Mouse (Mus musculus): ENCODE measurements around the gene Evi2a. TPM values are rescaled to one million over a fixed set of nuclear protein-coding genes. Genes with fewer than 3 reads are reported as not detected.

Gene Evi2a
- polyA plus RNA-seq, 1 experiment from 2014 or later = 2.8 TPM

DNA sequence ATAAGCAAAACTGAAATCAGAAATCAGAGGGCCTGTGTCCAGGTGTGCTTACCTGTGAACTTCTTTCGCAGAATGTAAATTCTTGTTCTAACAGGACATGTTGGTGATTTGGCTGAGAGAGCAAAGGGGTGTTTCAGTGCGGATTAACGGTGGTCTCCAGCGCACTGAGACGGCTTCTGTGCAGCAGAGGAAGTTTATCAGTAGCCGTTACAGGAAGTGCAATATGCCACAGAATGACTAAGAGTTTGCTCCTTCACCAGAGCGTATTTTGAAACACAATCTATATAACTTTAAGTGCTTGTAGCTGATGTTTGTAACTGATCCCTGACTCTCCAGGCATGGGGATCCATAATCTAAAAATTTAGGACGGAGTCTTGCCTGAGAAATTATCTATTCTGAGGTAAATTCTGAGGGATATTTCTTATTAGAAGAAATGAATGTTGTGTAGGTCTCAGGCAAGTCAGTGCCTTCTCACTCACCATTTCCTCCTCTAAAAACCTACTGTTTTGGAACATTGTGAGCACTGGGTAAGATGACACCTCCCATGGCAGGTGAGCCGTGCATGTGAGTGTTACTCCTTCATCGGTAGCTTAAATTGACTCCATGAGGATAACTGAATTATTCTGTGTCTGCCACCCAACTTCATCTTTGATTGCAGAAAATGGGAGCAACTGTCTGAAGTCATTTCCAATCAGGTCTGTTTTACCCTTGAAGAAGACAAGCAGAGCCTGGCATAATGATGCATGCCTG is 6.7 kb downstream of the Evi2a start, which contains the start of gene Evi2b:
Gene Evi2b, minus strand, starts transcription at position 203 of the 750 bp plus-strand sequence.
- Histone ChIP-seq H3K4me3 (no peak within 1 kb of the TSS), H3K4me1 (no peaks in the 10 kb centered on the region), H3K36me3 (0 out of 2 replicates have a peak, but pooled peaks cover 18% of the 10 kb centered on the region), H3K27me3 (no peaks in the 10 kb centered on the region), H3K9me3 (no peaks in the 10 kb centered on the region), H3K9ac (replicated peaks) (no peak within 1 kb of the TSS), H3K4me2 (replicated peaks) (no peak within 1 kb of the TSS), H3K27ac (replicated peaks) (no peak within 1 kb of the TSS)
- no peak for ATAC-seq (ENCODE audit: low FRiP score, low read depth)
- WGBS = 88% methylated on average over 10 of the region's 10 CpGs

DNA sequence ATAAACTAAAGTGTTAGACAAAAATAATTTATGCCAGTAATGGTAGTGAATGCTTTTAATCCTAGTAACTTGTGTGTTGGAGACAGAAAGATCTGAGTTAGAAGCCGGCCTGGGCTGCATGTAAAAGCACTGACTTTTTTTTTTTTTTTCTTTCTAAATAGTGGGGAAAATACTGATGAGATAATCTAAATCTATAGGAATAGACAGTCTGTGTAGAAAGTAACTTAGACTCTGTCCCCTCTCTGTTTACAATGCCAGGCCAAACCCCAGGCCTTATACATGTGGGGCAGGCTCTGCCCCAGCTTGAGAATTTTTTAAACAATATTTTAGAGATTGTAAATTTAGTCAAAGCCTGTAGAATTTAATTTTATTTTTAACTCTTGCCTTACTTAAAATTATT is 7.5 kb downstream of the Evi2a start:
- Histone ChIP-seq H3K4me1 (no peaks in the 10 kb centered on the region), H3K36me3 (0 out of 2 replicates have a peak, but pooled peaks cover 12% of the 10 kb centered on the region), H3K4me2 (replicated peaks) (no peak overlapping the region), H3K9ac (replicated peaks) (no peak overlapping the region), H3K27ac (replicated peaks) (no peak overlapping the region), H3K4me3 (no peak overlapping the region), H3K9me3 (no peaks in the 10 kb centered on the region), H3K27me3 (no peaks in the 10 kb centered on the region)
- no peak for ATAC-seq (ENCODE audit: low FRiP score, low read depth)
- WGBS = 86% methylated on average over 1 of the region's 1 CpGs

DNA sequence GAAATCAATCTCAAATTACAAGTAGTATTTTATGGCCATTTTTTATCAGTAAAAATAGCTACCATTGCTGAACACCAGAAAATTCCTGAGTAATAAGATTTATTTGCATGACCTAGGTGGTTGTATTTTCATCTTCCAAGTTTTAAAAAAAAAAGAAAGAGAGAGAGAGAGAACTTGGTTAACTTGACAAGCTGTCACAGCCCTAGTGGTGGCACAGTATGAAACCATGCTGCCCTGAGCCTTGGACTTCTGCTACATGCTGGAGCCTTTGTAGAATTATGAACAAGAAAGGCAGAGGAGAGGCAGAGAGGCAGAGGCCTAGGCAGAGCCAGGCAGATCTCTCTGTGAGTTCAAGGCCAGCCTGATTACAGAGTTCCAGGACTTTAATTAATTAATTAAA is 8.5 kb downstream of the Evi2a start:
- Histone ChIP-seq H3K36me3 (0 out of 2 replicates have a peak, but pooled peaks cover 6% of the 10 kb centered on the region), H3K27ac (replicated peaks) (no peak overlapping the region), H3K4me3 (no peak overlapping the region), H3K27me3 (no peaks in the 10 kb centered on the region), H3K4me2 (replicated peaks) (no peak overlapping the region), H3K9ac (replicated peaks) (no peak overlapping the region), H3K4me1 (no peaks in the 10 kb centered on the region), H3K9me3 (no peaks in the 10 kb centered on the region)
- ATAC-seq (ENCODE audit: low FRiP score, low read depth) = no peak

DNA sequence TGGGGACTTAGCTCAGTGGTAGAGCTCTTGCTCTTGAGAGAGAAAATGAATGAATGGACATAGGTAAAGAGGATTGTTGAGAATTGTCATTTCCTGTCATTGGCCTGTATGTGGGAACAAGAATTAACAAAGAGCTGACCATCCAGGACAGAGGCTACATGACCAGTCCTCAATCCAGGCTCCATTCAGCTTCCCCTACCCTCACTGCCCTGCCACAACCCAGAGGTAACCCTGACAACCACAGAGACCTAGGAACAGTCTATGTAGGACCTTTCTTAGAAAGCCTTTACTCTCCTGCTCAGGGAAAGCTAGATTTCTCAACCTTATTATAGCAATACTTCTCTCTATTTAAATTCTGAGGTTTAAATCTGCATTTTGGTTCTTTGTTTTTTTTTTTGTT is 9.6 kb downstream of the Evi2a start:
- Histone ChIP-seq H3K36me3 (0 out of 2 replicates have a peak, but pooled peaks cover 6% of the 10 kb centered on the region), H3K9me3 (no peaks in the 10 kb centered on the region), H3K4me2 (replicated peaks) (no peak overlapping the region), H3K27ac (replicated peaks) (no peak overlapping the region), H3K4me1 (no peaks in the 10 kb centered on the region), H3K27me3 (no peaks in the 10 kb centered on the region), H3K9ac (replicated peaks) (no peak overlapping the region), H3K4me3 (no peak overlapping the region)
- no peak for ATAC-seq (ENCODE audit: low FRiP score, low read depth)

DNA sequence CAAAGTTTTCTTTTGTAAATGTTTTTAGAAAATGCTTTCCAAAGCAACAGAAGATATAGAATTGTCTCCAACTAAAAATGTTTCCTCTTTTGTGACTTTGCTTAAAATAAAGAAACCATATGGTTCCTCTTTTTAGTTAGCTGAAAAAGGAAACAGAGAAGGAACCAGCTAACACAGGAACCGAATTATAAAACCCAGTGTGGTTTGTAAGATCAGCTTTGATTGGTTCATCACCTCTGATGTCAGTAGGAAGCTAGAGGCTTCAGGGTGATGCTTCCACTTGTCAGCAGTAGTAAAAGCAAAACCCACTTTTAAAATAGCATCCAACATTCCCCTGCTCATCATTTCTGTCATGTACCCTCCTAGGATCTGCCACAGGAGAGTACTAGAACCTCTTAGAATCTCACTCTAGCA is 10.5 kb downstream of the Evi2a start:
- no peak overlapping the region for H3K4me2 ChIP-seq (replicated peaks)
- H3K36me3 ChIP-seq = 0 out of 2 replicates have a peak, but pooled peaks cover 5% of the 10 kb centered on the region
- H3K27me3 ChIP-seq = no peaks in the 10 kb centered on the region
- no peak overlapping the region for H3K27ac ChIP-seq (replicated peaks)
- H3K9ac ChIP-seq (replicated peaks) = no peak overlapping the region
- no peaks in the 10 kb centered on the region for H3K4me1 ChIP-seq
- H3K4me3 ChIP-seq = no peak overlapping the region
- 82% methylated on average over 1 of the region's 1 CpGs for WGBS
- no peak for ATAC-seq (ENCODE audit: low FRiP score, low read depth)
- H3K9me3 ChIP-seq = no peaks in the 10 kb centered on the region

DNA sequence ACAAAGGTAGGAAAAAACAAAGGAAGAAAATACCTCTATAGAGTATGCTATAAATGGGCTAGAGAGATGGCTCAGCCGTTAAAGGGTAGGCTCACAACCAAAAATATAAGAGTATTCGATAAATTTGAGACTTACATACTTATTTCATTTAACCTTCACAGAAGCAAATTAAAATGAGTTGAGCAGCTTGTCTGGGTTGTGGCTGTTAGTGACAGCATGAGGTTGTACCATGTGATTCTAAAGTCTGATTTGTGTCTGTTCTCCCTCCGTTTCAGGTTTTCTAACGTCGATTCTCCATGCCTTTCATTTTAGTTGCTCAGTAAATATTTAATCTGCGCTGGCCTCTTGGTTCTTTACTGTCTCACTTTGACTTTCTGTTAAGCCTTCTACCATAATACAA is 11.1 kb downstream of the Evi2a start:
- Histone ChIP-seq H3K9ac (replicated peaks) (no peak overlapping the region), H3K4me2 (replicated peaks) (no peak overlapping the region), H3K36me3 (0 out of 2 replicates have a peak, but pooled peaks cover 2% of the 10 kb centered on the region), H3K9me3 (no peaks in the 10 kb centered on the region), H3K27me3 (no peaks in the 10 kb centered on the region), H3K4me1 (no peaks in the 10 kb centered on the region), H3K4me3 (no peak overlapping the region), H3K27ac (replicated peaks) (no peak overlapping the region)
- no peak for ATAC-seq (ENCODE audit: low FRiP score, low read depth)
- whole genome bisulfite sequencing = 82% methylated on average over 6 of the region's 6 CpGs

DNA sequence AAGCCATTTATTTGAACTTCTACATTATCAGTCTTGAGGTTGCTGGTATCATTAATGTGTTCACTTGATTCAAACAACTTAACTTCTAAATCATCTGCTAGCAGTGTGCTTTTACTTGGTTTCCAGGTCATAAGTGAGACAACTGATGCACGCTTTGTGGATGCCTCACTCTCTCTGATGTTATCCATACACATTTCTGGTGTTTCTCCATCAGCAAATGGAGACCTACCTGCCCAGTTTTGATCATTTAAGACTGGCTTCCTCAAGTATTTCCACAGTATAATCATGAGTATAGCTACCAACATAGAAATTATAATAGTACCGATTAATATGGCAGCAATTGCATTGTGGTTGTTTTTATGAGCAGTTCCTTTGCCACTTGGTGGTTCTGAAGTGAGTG is 14.6 kb downstream of the Evi2a start:
- no peak for ATAC-seq (ENCODE audit: low FRiP score, low read depth)
- H3K4me3 ChIP-seq = no peak overlapping the region
- no peaks in the 10 kb centered on the region for H3K9me3 ChIP-seq
- H3K9ac ChIP-seq (replicated peaks) = no peak overlapping the region
- no peak overlapping the region for H3K27ac ChIP-seq (replicated peaks)
- 97% methylated on average over 2 of the region's 2 CpGs for WGBS
- no peak overlapping the region for H3K4me2 ChIP-seq (replicated peaks)
- no peaks in the 10 kb centered on the region for H3K36me3 ChIP-seq
- no peaks in the 10 kb centered on the region for H3K4me1 ChIP-seq
- no peaks in the 10 kb centered on the region for H3K27me3 ChIP-seq

DNA sequence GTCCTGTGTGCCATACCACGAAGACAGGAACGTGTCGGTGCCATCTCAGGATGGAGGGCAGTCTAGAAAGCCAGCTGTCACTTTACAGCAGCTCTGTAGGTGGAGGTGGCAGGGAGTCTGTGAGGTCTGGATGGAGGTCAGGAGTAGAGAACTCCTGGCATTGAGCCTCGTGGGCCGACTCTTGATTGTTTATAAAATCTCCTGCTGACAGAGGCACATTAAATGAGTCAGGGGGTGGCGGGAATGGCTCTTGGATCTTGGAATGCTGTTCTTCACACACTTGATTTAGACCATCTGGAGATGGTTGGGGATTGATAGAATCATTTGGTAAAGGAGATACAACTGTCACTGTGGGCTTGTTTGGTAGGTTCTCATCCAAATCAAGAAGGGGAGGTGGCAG is 15.1 kb downstream of the Evi2a start:
- no peak overlapping the region for H3K27ac ChIP-seq (replicated peaks)
- H3K4me2 ChIP-seq (replicated peaks) = no peak overlapping the region
- H3K27me3 ChIP-seq = no peaks in the 10 kb centered on the region
- WGBS = 84% methylated on average over 6 of the region's 6 CpGs
- H3K36me3 ChIP-seq = no peaks in the 10 kb centered on the region
- H3K9me3 ChIP-seq = no peaks in the 10 kb centered on the region
- ATAC-seq (ENCODE audit: low FRiP score, low read depth) = no peak
- H3K4me1 ChIP-seq = no peaks in the 10 kb centered on the region
- H3K9ac ChIP-seq (replicated peaks) = no peak overlapping the region
- H3K4me3 ChIP-seq = no peak overlapping the region

DNA sequence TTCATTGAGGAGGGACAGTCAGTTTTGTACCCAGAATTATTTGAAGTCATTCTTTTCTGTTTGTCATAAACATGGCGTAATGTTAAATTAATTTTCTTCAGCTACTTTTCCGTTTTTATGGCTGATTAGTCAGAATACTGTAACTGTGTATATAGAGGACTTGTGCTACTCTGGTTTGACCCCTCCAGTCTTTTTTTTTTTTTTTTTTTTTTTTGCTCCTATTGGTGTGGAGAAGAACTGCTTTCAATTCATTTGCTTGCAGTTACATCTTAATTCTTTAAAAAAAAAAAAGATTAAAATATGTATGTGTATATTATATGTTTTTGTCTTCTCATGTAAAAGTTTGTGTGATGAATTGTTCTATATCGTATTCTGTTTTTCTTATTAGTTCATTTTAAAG is 18.4 kb downstream of the Evi2a start:
- no peak overlapping the region for H3K4me3 ChIP-seq
- no peaks in the 10 kb centered on the region for H3K9me3 ChIP-seq
- no peak for ATAC-seq (ENCODE audit: low FRiP score, low read depth)
- H3K27me3 ChIP-seq = no peaks in the 10 kb centered on the region
- WGBS = 95% methylated on average over 3 of the region's 3 CpGs
- no peaks in the 10 kb centered on the region for H3K36me3 ChIP-seq
- H3K4me2 ChIP-seq (replicated peaks) = no peak overlapping the region
- no peak overlapping the region for H3K9ac ChIP-seq (replicated peaks)
- no peaks in the 10 kb centered on the region for H3K4me1 ChIP-seq
- no peak overlapping the region for H3K27ac ChIP-seq (replicated peaks)

DNA sequence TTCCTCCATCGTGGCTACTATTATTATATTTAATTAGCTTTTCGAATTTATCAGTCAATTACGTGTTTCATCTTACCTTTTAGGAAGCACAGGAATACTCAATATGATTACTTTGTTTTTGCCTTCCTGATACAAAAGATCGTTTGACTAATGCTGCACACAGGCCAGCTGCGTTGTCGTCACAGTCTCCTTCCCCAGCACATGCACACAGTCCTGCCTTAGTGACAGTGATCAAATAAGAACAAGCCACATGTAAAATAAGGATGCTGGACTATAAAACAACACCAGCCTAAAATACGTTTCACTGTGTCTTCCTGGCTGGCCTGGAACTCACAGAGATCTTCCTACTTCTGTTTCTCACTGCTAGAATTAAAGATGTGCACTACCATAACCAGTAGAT is 25.9 kb downstream of the Evi2a start:
- H3K4me1 ChIP-seq = peaks cover 18% of the 10 kb centered on the region
- ATAC-seq (ENCODE audit: low FRiP score, low read depth) = no peak
- WGBS = 78% methylated on average over 7 of the region's 7 CpGs

DNA sequence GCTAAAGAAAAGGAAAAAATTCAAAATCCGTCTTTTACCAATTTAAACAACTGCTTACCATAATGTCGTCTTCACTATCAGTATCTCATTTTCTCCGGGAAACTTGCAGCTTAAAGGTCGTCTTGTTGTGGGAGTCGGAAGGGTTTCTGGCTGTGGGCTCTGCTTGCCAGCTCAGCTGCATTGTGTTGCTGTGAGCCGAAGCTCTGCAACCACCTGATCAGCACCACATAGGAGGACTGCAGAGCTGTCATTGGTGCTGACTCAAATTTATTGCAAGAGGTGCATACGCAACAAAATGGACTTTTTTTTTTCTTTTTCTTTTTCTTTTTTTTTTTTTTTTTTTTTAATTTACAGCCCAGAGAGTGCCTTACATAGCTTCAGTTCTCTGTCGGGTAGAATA is 26.6 kb downstream of the Evi2a start, which contains the start of gene Omg:
Gene Omg, minus strand, starts transcription at position 240 of the 400 bp plus-strand sequence.
- 25% methylated on average over 8 of the region's 8 CpGs for WGBS
- ATAC-seq (ENCODE audit: low FRiP score, low read depth) = no peak
- peak within 1 kb of the TSS; percentile 29 for H3K4me2 ChIP-seq (replicated peaks)
- H3K27me3 ChIP-seq = no peaks in the 10 kb centered on the region
- H3K36me3 ChIP-seq = no peaks in the 10 kb centered on the region
- no peak within 1 kb of the TSS for H3K9ac ChIP-seq (replicated peaks)
- no peaks in the 10 kb centered on the region for H3K9me3 ChIP-seq
- H3K27ac ChIP-seq (replicated peaks) = peak within 1 kb of the TSS; percentile 66; the same call in 1 of the 2 replicates
- no peak within 1 kb of the TSS for H3K4me3 ChIP-seq
- peaks cover 18% of the 10 kb centered on the region for H3K4me1 ChIP-seq

More for the DNA sequence above, 25.9 kb downstream of the Evi2a start:
- no peak overlapping the region for H3K4me3 ChIP-seq
- H3K27me3 ChIP-seq = no peaks in the 10 kb centered on the region
- no peaks in the 10 kb centered on the region for H3K9me3 ChIP-seq
- H3K27ac ChIP-seq (replicated peaks) = no peak overlapping the region
- H3K36me3 ChIP-seq = no peaks in the 10 kb centered on the region
- H3K9ac ChIP-seq (replicated peaks) = no peak overlapping the region
- no peak overlapping the region for H3K4me2 ChIP-seq (replicated peaks)

DNA sequence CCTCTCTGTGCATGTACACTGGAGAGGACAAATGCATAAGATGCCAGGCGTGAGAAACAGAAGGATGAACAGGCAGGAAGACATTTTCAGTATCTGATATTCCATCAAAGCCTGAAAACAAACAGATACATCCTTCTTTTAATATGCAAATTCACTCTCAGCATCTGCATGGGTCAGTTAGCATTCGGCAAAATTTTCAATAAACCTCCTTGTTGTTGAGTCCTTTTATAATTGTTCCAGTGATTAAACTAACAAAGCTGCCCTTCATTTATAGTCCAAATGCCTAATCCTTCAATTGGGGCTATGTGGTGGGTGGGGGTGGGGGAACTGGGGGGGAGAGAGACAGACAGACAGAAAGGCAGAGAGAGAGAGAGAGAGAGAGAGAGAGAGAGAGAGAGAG is 27.5 kb downstream of the Evi2a start:
- 11% methylated on average over 2 of the region's 2 CpGs for WGBS
- Histone ChIP-seq H3K4me2 (replicated peaks) (peak overlapping the region; percentile 29), H3K9ac (replicated peaks) (no peak overlapping the region), H3K4me1 (peaks cover 18% of the 10 kb centered on the region), H3K9me3 (no peaks in the 10 kb centered on the region), H3K4me3 (no peak overlapping the region), H3K27ac (replicated peaks) (0 out of 2 replicates have a peak overlapping the region, but pooled peaks have one; percentile 27), H3K27me3 (no peaks in the 10 kb centered on the region), H3K36me3 (no peaks in the 10 kb centered on the region)
- no peak for ATAC-seq (ENCODE audit: low FRiP score, low read depth)

All from midbrain, embryonic 12.5 days (tissue).